Mouse (Mus musculus) ES-E14 (cell line): ENCODE data around the gene Bglap.

Experiments
- CHD2 ChIP-seq: IDR thresholded peaks from 2 replicates; pipeline ENCODE4 v1.6.1; 2014; ENCODE audit warnings: mild to moderate bottlenecking, low read depth, low read length, inconsistent platforms
- HCFC1 ChIP-seq: IDR thresholded peaks from 2 replicates; pipeline ENCODE4 v1.6.1; 2012; ENCODE audit warnings: low read length, inconsistent platforms, borderline replicate concordance; ENCODE audit not compliant: insufficient read depth

DNA sequence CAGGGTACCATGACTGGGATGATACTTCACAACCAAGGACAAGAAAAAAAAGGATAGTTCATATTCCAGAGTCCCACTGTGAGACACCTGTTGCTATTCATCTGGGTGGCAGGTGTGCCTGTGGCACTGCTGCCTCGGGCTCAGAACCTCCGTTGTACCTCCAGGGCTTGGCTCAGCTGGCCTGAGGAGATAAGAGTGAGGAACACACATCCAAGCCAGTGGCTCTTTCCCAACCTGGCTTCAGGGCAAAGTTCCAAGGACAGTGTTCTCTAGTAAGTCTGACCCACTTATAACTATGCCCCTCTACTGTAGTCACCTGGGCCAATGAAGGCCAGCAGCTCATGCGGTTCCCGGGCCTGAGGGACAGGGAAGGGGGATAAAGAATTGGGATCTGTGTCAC is 27.4 kb upstream of the Bglap start:
- TF ChIP-seq CHD2 (no peak), HCFC1 (no peak)
